Mouse (Mus musculus) intestine, embryonic 14.5 days (tissue): ENCODE results near the gene Lztr1. TPM values are rescaled to one million over a fixed set of nuclear protein-coding genes. Genes with fewer than 3 reads are reported as not detected.

Experiments used
- ATAC-seq: fragments of 200-750 bp; cut with Nextera tagmentation; replicated peaks from 2 replicates; pipeline ENCODE4 v1.8.0; 2017; ENCODE audit warnings: low read depth, moderate number of reproducible peaks, moderate TSS enrichment, moderate library complexity; ENCODE audit not compliant: low FRiP score, low TSS enrichment
- DNase-seq: peaks from one replicate; pipeline ENCODE4 v3.0.0-alpha.2; 2018; ENCODE audit warnings: low spot score
- H3K27ac ChIP-seq: fragments of 300-500 bp; sonication (generic); 2 replicates; pipeline ENCODE4 v1.5.1; 2014; ENCODE audit warnings: low read depth, mild to moderate bottlenecking, control low read depth
- H3K27me3 ChIP-seq: fragments of 300-500 bp; sonication (generic); replicated peaks from 2 replicates; pipeline ENCODE4 v1.6.1; 2014; ENCODE audit warnings: low read length, control low read depth; ENCODE audit not compliant: control insufficient read depth, insufficient read depth
- H3K36me3 ChIP-seq: fragments of 300-500 bp; sonication (generic); 2 replicates; pipeline ENCODE4 v1.6.1; 2014; ENCODE audit warnings: low read length, control low read depth; ENCODE audit not compliant: control insufficient read depth, insufficient read depth
- H3K4me1 ChIP-seq: fragments of 300-500 bp; sonication (generic); replicated peaks from 2 replicates; pipeline ENCODE4 v1.6.1; 2014; ENCODE audit warnings: low read length, control low read depth, mixed read lengths; ENCODE audit not compliant: control insufficient read depth, insufficient read depth
- H3K4me2 ChIP-seq: fragments of 300-500 bp; sonication (generic); 2 replicates; pipeline ENCODE4 v1.6.1; 2014; ENCODE audit warnings: low read length
- H3K4me3 ChIP-seq: fragments of 300-500 bp; sonication (generic); 2 replicates; pipeline ENCODE4 v1.5.1; 2014; ENCODE audit warnings: low read depth, low read length, control low read depth, mixed read lengths
- H3K9ac ChIP-seq: fragments of 300-500 bp; sonication (generic); 2 replicates; pipeline ENCODE4 v1.6.1; 2014; ENCODE audit warnings: mild to moderate bottlenecking, low read length
- H3K9me3 ChIP-seq: fragments of 300-500 bp; sonication (generic); 2 replicates; pipeline ENCODE4 v1.6.1; 2016; ENCODE audit warnings: low read length, control low read depth; ENCODE audit not compliant: control insufficient read depth
- WGBS: fragments of 180-500 bp; shearing (Covaris S2); extraction: QIAGEN DNeasy Blood & Tissue Kit; methylation state at CpG from one replicate; pipeline ENCODE4 v1.1.7; 2014; 5-methylcytosine and 5-hydroxymethylcytosine counted together
- polyA plus RNA-seq: library from polyadenylated mRNA; unstranded; fragments of >200 nt; fragmentation: Nextera tagmentation; extraction: Ambion mirVana; gene quantifications from 2 replicates; pipeline ENCODE4 v1.2.1, GENCODE M21; 2014

Lztr1 gene
- polyA plus RNA-seq, result 71.0 and 80.9 TPM in 2 replicates

GRCm38 (mm10) chr16:17508546-17509239 is at the start of gene Lztr1:
Gene Lztr1 (plus strand): TSS chr16:17508688.
- ATAC-seq (peak; percentile 96), DNase-seq (peak; percentile 96)
- Histone ChIP-seq H3K9ac (peak within 1 kb of the TSS; percentile 68), H3K4me1 (peaks cover 12% of the 10 kb centered on the region), H3K9me3 (no peaks in the 10 kb centered on the region), H3K36me3 (peaks cover 26% of the 10 kb centered on the region), H3K27ac (peak within 1 kb of the TSS; percentile 91), H3K27me3 (no peaks in the 10 kb centered on the region), H3K4me2 (peak within 1 kb of the TSS; percentile 88), H3K4me3 (peak within 1 kb of the TSS; percentile 69)
- under 1% methylated on average over 50 of the region's 50 CpGs for WGBS

GRCm38 (mm10) chr16:17460254-17460653 is 48.2 kb upstream of the Lztr1 start:
- peaks cover 33% of the 10 kb centered on the region for H3K36me3 ChIP-seq
- H3K9me3 ChIP-seq, result no peaks in the 10 kb centered on the region
- ATAC-seq (no peak), DNase-seq (no peak)
- H3K9ac ChIP-seq, result no peak overlapping the region
- WGBS, result 90% methylated on average over 4 of the region's 4 CpGs
- no peak overlapping the region for H3K4me3 ChIP-seq
- H3K27ac ChIP-seq, result no peak overlapping the region
- no peaks in the 10 kb centered on the region for H3K27me3 ChIP-seq
- no peak overlapping the region for H3K4me2 ChIP-seq
- H3K4me1 ChIP-seq, result 0 out of 2 replicates have a peak, but pooled peaks cover 7% of the 10 kb centered on the region

- ATAC-seq (no peak), DNase-seq (no peak)
- no peak overlapping the region for H3K9ac ChIP-seq
- no peak overlapping the region for H3K27ac ChIP-seq
- H3K4me1 ChIP-seq, result no peaks in the 10 kb centered on the region
- H3K36me3 ChIP-seq, result peaks cover 24% of the 10 kb centered on the region
- no peak overlapping the region for H3K4me2 ChIP-seq
- H3K27me3 ChIP-seq, result no peaks in the 10 kb centered on the region
- 87% methylated on average over 1 of the region's 1 CpGs for WGBS
- no peak overlapping the region for H3K4me3 ChIP-seq
- H3K9me3 ChIP-seq, result no peaks in the 10 kb centered on the region
These were observed 46.9 kb upstream of the Lztr1 start for GRCm38 (mm10) chr16:17461596-17461995.

- Histone ChIP-seq H3K4me3 (no peak overlapping the region), H3K4me1 (no peaks in the 10 kb centered on the region), H3K27ac (no peak overlapping the region), H3K4me2 (no peak overlapping the region), H3K9ac (no peak overlapping the region), H3K36me3 (peaks cover 15% of the 10 kb centered on the region), H3K9me3 (no peaks in the 10 kb centered on the region), H3K27me3 (no peaks in the 10 kb centered on the region)
- DNase-seq (no peak), ATAC-seq (no peak)
- 69% methylated on average over 2 of the region's 2 CpGs for WGBS
These were observed 45.3 kb upstream of the Lztr1 start for GRCm38 (mm10) chr16:17463184-17463583.

- Histone ChIP-seq H3K9ac (no peak overlapping the region), H3K9me3 (no peaks in the 10 kb centered on the region), H3K36me3 (peaks cover 48% of the 10 kb centered on the region), H3K27ac (no peak overlapping the region), H3K27me3 (no peaks in the 10 kb centered on the region), H3K4me2 (no peak overlapping the region), H3K4me3 (no peak overlapping the region), H3K4me1 (no peaks in the 10 kb centered on the region)
- 79% methylated on average over 4 of the region's 4 CpGs for WGBS
- DNase-seq (no peak), ATAC-seq (no peak)
These were observed 41.4 kb upstream of the Lztr1 start for GRCm38 (mm10) chr16:17466875-17467663.

- H3K9me3 ChIP-seq, result no peaks in the 10 kb centered on the region
- WGBS, result 83% methylated on average over 6 of the region's 6 CpGs
- peaks cover 59% of the 10 kb centered on the region for H3K36me3 ChIP-seq
These were observed 36.0 kb upstream of the Lztr1 start for GRCm38 (mm10) chr16:17472498-17472897.

GRCm38 (mm10) chr16:17474091-17474490 is 34.4 kb upstream of the Lztr1 start:
- Histone ChIP-seq H3K4me2 (no peak overlapping the region), H3K27me3 (no peaks in the 10 kb centered on the region), H3K27ac (no peak overlapping the region), H3K4me3 (no peak overlapping the region), H3K9me3 (no peaks in the 10 kb centered on the region), H3K36me3 (peaks cover 52% of the 10 kb centered on the region), H3K9ac (no peak overlapping the region), H3K4me1 (no peaks in the 10 kb centered on the region)
- no peak for ATAC-seq
- no peak for DNase-seq

More at GRCm38 (mm10) chr16:17472498-17472897, 36.0 kb upstream of the Lztr1 start:
- DNase-seq (no peak), ATAC-seq (no peak)
- Histone ChIP-seq H3K4me3 (no peak overlapping the region), H3K4me2 (no peak overlapping the region), H3K27me3 (no peaks in the 10 kb centered on the region), H3K9ac (no peak overlapping the region), H3K4me1 (no peaks in the 10 kb centered on the region), H3K27ac (no peak overlapping the region)

- ATAC-seq (no peak), DNase-seq (no peak)
- 80% methylated on average over 2 of the region's 2 CpGs for WGBS
- Histone ChIP-seq H3K36me3 (peaks cover 49% of the 10 kb centered on the region), H3K4me1 (no peaks in the 10 kb centered on the region), H3K27me3 (no peaks in the 10 kb centered on the region), H3K4me2 (no peak overlapping the region), H3K4me3 (no peak overlapping the region), H3K9me3 (no peaks in the 10 kb centered on the region), H3K27ac (no peak overlapping the region), H3K9ac (no peak overlapping the region)
These were observed 33.7 kb upstream of the Lztr1 start for GRCm38 (mm10) chr16:17474761-17475160.
